Mouse (Mus musculus): ENCODE measurements around the gene A230050P20Rik. TPM values are rescaled to one million over a fixed set of nuclear protein-coding genes. Genes with fewer than 3 reads are reported as not detected.

A230050P20Rik gene
- total RNA-seq, 2 experiments from 2014 or later: 66.8 to 70.4 TPM

DNA sequence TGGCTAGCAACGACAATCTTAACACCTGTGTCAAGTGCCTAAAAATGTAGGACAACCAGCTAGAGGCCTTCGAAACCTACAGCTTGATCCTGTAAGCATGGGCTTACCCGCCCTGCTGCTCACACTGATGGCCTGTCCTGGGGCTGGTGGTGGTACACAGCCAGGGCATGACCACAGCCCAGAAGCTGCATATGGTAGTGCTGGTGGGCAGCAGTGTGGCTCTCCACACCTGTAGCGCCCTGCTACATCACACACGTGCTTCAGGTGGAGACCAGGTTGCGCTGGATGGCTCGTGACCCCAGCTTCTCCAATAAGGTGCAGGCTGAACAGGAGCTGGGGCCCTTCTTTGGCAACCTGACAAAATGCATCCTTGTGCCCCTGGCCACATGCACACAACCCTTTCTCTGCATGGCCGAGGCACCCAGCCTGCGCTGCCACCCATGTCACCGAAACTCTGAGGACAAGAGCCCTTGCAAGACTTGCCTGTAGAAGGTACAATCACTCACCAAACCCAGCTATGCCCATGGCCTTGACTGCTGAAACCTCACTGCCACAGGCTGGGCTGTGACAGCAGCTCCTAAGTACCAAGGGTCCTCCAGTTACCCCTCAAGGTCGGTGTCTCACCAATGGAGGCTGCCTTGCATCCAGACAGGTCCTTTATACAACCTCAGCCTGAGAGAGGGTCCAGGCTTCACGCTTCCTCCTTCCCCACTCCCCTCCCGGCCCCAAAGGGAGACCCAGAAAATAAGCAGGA is 25.3 kb downstream of the A230050P20Rik start:
- DNase-seq (ENCODE audit: low spot score in 2 of 2): no peak

DNA sequence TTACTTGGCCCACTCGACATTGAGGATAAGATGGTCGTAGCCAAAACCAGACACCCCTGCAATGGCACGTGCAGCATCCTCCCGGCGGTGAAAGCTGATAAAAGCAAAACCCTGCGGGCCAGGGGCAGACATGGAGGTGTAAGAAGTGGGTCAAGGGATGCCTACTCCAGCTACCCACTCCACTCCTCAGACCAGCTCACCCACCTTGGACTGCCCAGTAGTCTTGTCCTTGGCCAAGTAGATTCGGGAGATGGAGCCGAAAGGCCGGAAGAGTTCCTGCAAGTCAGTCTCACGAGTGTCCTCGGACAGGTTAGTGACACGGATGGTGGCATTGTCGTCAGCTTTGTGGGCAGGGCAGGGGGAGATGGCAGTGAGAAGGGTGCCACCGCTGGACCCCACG is 26.2 kb downstream of the A230050P20Rik start:
- no peak for DNase-seq (ENCODE audit: low spot score in 2 of 2)

DNA sequence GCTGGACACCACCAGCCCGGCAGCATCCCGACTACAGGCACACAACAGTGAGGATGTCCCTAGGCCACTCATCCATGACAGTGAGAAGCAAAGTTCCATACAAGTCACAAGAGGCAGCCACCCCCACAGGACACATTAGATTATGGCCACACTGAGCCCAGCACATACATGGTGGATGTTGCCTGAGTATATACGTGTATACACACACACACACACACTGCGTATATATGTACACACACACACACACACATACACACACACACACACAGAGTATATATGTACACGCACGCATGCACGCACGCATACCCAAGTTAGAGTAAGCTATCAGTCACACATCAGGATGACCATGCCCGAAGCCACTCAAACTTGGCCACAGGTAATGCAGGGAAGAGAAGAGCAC is 26.9 kb downstream of the A230050P20Rik start:
- DNase-seq (ENCODE audit: low spot score in 2 of 2): no peak

DNA sequence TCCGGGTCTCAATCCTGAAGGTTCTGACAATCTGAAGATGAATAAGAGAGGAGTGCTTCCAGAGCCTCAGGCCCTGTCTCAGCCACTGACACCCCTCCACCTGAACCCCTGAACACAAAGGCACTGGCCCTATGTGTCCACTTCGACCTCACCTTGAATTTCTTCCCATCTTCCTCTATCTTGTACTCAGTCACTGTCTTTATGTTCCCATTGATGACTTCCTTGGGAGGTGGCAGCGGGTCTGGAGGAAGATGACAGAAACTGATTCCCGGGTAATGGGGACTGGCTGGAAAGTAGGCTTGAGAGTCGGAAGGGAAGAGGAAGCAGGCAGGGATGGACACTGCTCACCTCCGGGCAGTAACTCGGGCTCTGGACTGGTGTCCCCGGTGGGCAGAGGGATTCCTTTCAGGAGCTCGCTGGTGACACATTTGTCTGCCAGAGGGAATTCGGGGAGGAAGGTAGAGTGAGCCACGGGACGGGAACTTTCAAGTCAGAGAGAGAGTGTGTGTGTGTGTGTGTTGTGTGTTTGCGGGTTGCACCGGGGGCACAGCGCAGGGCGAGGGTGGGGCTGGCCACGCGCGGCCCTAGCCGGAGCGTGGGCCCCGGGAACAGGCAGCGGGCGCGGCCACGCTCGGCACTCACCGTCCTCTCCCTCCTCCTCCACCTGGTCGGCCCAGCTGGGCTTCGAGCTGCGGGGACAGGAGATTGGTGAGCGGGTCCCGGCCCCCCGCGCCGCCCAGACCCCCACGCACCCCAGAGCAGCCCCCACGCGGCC is 29.5 kb downstream of the A230050P20Rik start:
- no peak for DNase-seq (ENCODE audit: low spot score in 2 of 2)

DNA sequence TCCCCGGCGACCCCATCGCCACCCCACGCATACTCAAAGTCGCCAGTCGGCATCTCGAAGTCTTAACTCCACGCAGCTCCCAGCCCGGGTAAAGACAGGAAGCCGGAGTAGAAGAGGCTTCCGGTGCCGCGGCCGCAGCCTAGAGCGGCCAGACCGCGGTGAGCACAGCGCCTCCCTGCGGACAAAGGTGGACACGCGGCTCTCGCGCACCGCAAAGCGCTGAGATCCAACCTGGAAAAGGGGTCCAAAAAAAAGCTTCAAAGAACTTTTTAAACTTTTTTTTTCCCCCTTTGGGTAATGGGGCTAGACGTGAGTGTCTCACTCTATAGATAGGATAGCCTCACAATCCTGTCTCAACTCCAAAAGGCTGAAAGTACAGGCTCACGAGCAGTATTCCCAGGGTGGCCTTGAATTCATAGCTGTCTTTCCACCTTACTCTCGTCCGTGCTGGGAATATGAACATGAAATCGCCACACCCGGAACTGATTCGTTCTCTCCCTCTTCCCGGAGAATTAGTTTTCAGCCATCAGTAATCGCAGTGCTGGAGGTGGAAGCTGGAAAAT is 30.1 kb downstream of the A230050P20Rik start, which contains the start of gene Eif3g:
Eif3g (minus strand) TSS at position 113 of the 563 bp plus-strand sequence.
- DNase-seq (ENCODE audit: low spot score in 2 of 2): peak; percentile 70 to 88

DNA sequence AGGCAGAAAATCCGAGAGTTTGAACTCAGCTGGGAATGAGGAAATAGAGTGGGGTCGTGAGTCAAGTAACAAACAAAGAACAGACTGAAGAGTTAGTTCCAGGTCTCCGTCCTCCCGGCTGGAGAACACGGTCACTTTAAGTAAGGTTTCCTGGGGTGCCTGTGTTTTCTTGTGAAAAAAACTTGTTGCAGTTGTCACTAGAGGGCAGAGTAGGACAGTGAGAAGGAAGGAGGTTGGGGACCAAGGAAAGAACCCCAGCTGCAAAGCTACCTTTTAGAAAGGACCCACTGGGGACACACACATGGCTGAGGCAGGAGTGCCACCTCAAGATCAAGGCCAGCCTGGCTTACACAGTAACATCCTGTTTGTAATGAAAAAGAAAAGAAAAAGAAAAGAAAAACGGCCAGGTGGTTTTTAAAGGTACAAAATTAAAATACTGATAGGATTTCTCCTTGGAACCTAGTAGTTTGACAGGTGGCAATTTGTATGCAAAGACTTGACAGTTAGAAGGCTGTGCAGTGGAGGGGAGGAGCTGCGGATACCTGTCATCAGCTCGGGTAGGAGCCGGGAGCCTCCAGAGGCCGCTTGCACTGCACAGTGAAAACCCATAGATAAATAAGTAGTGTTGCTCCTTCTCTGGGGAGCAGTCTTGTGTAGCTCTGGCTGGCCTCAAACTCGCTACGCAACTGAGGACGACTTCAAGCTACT is 33.2 kb downstream of the A230050P20Rik start:
- DNase-seq (ENCODE audit: low spot score in 2 of 2): no peak

DNA sequence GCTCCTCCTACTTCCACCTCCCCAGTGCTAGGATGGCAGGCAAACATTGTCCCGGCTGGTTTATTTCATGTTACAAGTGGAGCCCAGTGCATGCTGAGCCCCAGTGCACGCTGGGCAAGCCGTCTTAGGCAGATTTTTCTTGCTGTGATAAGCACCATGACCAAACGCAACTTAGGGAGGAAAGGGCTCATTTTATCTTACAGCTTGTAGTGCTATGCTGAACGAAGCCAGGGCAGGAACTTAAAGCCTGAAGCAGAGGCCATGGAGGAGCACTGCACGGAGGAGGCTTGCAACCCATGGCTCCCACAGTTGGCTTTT is 33.7 kb downstream of the A230050P20Rik start:
- no peak for DNase-seq (ENCODE audit: low spot score in 2 of 2)

DNA sequence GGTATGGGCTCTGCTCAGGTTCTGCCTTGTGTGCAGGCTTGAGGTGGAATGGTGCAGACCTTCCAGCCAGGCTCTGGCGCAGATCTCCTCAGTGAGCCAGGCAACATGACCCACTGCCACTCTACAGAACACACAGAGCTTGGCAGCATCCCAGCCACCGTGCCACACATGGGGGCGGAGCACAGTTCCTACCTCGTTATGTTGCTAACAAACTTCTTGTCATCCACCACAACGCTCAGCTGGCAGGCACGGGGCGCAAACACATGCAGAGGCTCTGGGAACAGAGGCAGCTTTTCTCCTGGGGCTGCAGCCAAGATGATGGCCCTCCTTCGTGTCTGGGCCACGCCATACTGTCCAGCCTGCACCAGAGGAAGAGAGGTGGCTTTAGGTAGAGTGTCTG is 41.5 kb downstream of the A230050P20Rik start:
- peak in 1 of 2 experiments; percentile 64 for DNase-seq (ENCODE audit: low spot score in 2 of 2)

DNA sequence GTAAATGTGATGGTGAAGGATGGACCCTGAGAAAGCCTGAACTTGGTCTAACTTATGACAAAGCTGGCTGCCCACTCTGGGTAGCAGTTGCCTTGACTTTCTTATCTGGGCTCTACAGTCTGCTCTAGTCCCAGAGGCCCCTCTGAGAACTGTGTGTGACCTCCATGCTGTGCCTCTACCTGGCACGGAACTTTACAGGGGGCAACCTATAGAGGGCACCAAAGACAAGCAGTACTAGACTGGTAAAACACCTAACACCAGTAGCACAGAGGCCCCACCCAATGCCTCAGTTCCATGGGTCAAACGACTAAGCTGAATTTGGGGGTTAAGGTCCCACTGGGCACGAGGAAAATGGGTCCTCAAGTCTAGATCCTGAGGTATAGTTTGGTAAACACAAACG is 47.7 kb downstream of the A230050P20Rik start:
- DNase-seq (ENCODE audit: low spot score in 2 of 2): no peak

DNA sequence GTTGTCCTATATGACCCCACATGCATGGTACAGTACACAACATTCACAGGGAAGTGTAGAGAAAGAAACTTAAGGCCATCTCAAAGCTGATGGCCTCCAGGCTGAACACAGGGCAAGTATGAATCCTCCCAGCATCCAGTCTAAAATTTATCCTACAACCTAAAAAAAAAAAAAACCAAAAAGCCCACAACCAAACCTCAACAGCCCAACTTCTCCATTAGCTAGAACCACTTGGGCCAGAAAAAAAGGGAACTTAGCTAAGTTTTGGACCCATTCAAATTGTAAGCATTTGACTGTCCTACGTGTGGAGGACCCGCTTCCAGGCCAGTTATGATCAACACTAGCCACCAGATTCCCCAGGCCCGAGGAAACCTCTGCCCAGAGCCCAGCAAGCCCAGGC is 54.8 kb downstream of the A230050P20Rik start:
- DNase-seq (ENCODE audit: low spot score in 2 of 2): no peak

Small RNA genes within 50 kb of the gene (microRNA-seq; reads per million reads assigned to microRNA genes)
- 0.49 to 0.98 reads per million in 2 experiments for gene Mir7081

Other genes with a start within 250 kb of the A230050P20Rik start
- 100 to 1,000 TPM; 287 to 295 TPM for gene Ubl5, start 225.8 kb upstream of the A230050P20Rik start, total RNA-seq (2021)
- 10 to 100 TPM; 22.5 to 22.7 TPM for gene Fbxl12, start 223.9 kb upstream of the A230050P20Rik start, total RNA-seq (2021)
- 10 to 100 TPM; 33.9 to 34.8 TPM for gene Pin1, start 216.5 kb upstream of the A230050P20Rik start, total RNA-seq (2021)
- gene Olfm2, start 122.3 kb upstream of the A230050P20Rik start, total RNA-seq (2021): 10 to 100 TPM; 32.0 to 38.5 TPM
- 1 to 10 TPM; 1.7 to 2.0 TPM for gene Col5a3, start 53.6 kb upstream of the A230050P20Rik start, total RNA-seq (2021)
- gene Rdh8, start 50.1 kb upstream of the A230050P20Rik start, total RNA-seq (2021): not detected
- gene Angptl6, start 11.1 kb downstream of the A230050P20Rik start, total RNA-seq (2021): 10 to 100 TPM in 1 of 2 experiments, 1 to 10 TPM in 1; 9.9 to 10.6 TPM
- gene Ppan, start 19.5 kb downstream of the A230050P20Rik start, total RNA-seq (2021): 10 to 100 TPM; 24.1 to 25.3 TPM
- 100 to 1,000 TPM; 124 to 132 TPM for gene Eif3g, start 30.0 kb downstream of the A230050P20Rik start, total RNA-seq (2021)
- gene Dnmt1, start 91.2 kb downstream of the A230050P20Rik start, total RNA-seq (2021): 10 to 100 TPM; 32.1 to 34.7 TPM
- gene S1pr2, start 108.1 kb downstream of the A230050P20Rik start, total RNA-seq (2021): 1 to 10 TPM; 1.6 to 2.1 TPM
- 10 to 100 TPM; 61.0 to 61.9 TPM for gene Mrpl4, start 134.1 kb downstream of the A230050P20Rik start, total RNA-seq (2021)
- 1 to 10 TPM; 2.0 to 2.6 TPM for gene Icam1, start 147.3 kb downstream of the A230050P20Rik start, total RNA-seq (2021)
- 1 to 10 TPM in 1 of 2 experiments, under 1 TPM in 1; 0.97 to 1.2 TPM for gene Icam4, start 160.7 kb downstream of the A230050P20Rik start, total RNA-seq (2021)
- 100 to 1,000 TPM; 379 to 387 TPM for gene Icam5, start 163.4 kb downstream of the A230050P20Rik start, total RNA-seq (2021)
- gene Zglp1, start 198.5 kb downstream of the A230050P20Rik start, total RNA-seq (2021): not detected
- 1 to 10 TPM; 1.6 to 2.9 TPM for gene Gm49373, start 204.5 kb downstream of the A230050P20Rik start, total RNA-seq (2021)
- 10 to 100 TPM; 54.0 to 65.5 TPM for gene Fdx1l, start 205.0 kb downstream of the A230050P20Rik start, total RNA-seq (2021)
- 1 to 10 TPM; 2.2 to 2.7 TPM for gene Gm38431, start 223.4 kb downstream of the A230050P20Rik start, total RNA-seq (2021)
- gene Raver1, start 223.4 kb downstream of the A230050P20Rik start, total RNA-seq (2021): 10 to 100 TPM; 32.9 TPM